Mouse (Mus musculus) gastrocnemius, adult 18-20 months (tissue): ENCODE data around the gene Itprip. TPM values are rescaled to one million over a fixed set of nuclear protein-coding genes. Genes with fewer than 3 reads are reported as not detected.

Experiments used
- DNase-seq: peaks from one replicate; pipeline ENCODE4 v3.0.0; 2021; ENCODE audit warnings: low spot score
- total RNA-seq, 2 experiments: library from RNA; stranded (reverse); gene quantifications; 2 replicates each; pipeline ENCODE4 v1.2.3; 2021

Itprip gene
- total RNA-seq, 2 experiments from 2014 or later: 0.50 to 0.90 TPM

- no peak for DNase-seq
Measured at GRCm38 (mm10) chr19:47885886-47886285, 33.2 kb downstream of the Itprip start.

DNA sequence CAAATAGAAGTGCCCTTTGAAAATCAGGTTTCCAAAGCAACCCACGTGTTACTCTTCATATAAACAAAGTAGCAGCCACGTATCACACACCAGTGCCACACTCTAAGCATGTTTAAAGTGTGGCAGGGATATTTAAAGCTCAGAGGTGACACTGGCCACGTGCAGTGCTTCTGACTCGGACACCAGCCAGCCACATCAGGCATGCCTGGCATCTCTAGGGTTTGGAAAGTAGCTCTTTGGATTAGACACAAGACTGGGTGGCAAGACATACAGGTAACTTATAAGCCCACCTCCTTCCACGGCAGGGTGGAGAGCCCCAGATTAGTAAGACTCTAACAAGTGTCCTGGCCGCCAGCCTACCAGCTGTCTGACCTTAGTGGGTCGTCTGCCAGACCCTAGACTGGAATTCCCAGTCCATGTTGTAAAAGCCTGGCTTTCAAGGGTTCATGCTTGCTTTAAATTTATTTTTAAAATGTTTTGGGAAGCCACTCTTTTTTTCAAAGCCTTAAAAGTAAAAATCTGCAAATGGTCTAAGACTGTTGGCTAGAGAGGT lies 33.8 kb downstream of the Itprip start:
- DNase-seq: no peak

GRCm38 (mm10) chr19:47884296-47885085 lies 34.6 kb downstream of the Itprip start:
- DNase-seq: no peak

GRCm38 (mm10) chr19:47882882-47883254 lies 36.2 kb downstream of the Itprip start:
- no peak for DNase-seq

DNA sequence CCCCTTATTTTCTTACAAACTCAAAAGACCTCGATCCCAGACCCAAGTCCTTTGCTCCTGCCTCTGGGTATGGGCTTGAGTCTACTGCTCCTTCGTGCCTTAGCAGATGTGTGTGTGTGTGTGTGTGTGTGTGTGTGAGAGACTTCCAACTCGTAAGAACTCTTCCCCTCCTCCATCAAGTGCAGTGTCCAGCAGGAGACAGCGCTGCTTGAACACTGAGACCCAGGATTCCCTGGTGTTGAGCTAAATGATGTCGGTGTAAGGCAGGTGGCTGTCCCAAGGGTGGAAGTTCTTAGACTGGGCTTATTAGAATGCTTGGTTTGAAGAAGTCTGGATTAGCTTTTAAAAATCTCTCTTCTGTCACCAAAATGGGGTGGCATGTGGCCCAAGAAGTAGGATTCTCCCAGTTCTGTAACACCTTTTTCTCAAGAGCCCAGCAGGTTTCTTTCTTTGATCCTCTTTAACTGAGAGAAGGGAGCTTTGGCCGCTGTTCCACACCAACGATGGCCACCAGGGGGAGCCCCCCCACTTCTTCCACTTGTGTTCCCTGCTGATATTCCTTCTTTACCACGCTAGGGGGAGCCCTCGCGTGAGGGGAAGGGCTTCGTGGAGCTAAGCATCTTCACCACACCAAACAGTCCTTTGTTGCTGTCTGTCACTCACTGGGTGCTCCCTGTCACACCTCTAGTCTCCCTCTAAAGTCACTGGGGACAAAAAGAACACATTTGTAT lies 36.8 kb downstream of the Itprip start:
- peak; percentile 68 for DNase-seq

DNA sequence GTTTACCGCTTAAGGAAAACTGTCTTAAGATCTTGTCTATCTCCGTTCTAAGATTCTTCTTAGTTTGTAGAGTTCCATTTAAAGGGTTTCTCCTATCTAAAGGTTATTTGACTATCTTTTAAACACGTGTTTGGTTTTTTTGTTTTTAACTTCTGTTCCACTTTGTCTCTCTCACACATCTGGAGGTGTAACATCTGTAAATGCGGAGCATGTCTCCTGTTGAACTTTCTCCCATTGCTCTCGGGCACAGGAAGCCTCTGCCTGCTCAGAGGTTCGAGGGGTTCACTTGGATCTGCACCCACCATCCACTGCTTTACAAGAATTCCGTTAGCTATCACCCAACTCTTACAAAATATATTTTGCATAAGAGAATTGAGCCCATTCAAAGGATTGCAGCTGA lies 37.6 kb downstream of the Itprip start:
- DNase-seq: no peak

GRCm38 (mm10) chr19:47876252-47876651 lies 42.8 kb downstream of the Itprip start:
- DNase-seq: no peak

- no peak for DNase-seq
Measured at GRCm38 (mm10) chr19:47871515-47871914, 47.6 kb downstream of the Itprip start.

DNA sequence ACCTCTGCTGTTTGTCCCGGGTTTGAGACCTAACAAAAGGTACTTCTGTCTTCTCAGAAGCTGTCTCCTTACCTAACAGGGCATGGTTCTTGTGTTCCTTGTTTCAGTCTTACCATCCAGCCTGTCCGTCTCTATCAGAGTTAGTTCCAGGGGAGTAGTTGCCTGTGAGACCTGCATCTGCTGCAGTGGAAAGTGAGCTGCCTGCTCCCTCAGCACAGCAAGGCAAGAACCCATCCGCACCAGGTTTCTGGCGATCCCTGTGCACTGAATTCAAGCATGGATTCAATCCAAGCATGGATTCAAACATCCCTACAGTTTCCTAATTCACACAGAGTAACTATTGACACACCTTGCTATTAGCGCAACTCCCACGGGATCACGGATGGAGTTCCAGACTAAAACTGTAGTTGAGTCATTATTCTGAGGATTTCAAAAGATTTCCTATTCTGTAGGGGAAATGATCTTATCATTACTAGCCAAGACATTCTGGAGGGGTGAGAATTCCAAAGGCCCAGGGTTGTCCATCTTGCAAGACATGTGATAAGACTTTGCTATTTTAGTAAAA lies 48.9 kb downstream of the Itprip start:
- DNase-seq: no peak

DNA sequence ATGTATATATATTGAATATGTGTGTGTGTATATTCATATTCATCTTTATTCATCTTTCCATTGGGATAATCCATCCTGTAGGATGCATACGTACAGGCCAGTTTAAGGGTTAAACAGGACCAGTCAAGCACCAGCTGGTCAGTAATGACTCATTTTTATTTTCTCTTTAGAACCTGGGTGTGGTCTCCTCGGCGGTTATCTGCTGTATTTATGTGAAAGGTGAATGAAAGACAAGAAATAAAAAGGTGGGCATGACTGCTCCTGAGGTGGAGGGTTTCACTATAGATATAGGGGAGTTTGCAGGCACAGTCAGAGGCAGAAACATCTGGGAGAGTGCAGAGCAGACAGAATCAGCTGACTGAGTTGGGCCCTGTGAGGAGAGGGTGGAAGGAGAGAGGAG lies 49.6 kb downstream of the Itprip start:
- no peak for DNase-seq

- DNase-seq: no peak
Measured at GRCm38 (mm10) chr19:47868951-47869350, 50.1 kb downstream of the Itprip start.

DNA sequence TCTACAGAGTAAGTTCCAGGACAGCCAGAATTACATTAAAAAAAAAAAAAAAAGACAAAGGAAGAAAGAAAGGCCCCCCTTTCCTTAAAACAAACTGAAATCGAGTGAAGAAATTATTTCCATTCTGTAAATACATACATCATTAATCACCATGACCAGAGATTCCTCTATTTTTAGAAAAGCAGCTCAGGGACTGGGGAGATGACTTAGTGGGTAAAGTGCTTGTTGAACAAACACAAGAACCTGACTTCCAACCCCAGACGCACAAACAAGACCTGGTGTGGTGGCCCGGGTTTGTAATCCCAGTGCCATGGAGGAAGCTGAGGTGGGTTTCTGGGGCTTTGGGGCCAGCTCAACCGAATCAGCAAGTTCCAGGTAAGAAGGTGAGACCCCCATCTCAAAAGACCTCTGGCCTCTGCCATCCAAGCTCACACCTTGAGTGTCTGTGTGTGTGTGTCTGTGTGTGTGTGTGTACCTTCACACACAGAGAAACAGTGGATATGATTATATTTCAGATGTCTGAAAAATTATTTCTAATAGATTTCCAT lies 51.4 kb downstream of the Itprip start:
- no peak for DNase-seq

DNA sequence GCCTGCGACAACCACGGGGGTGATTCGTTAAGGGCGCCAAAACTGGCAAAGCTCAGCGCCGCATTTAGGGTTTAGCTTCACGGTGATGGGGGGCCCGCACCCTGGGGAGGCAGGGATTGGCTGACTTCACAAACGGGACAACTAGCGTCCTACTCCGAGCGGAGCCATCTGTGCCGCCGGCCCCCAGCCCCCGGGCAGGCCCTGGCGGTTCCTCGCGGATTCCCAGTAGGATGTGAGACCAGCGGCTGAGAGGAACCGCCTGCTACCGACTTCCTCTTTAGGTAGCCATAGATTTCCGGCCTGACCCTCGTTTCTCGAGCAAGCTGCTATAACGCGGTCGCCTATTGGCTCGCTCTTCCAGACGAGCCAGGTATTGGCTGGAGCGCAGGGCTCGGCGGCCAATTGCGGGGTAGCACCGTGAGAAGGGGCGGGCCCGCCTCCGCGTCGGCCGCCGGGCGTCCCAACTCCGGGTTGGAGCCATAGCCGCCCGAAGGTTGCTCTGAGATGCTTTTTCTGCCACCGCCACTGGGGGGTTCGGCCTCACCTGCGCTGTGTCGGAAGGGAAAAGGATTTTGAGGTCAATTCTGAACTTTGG lies 53.6 kb downstream of the Itprip start, which contains the start of gene Gsto2:
TSS of gene Gsto2 (plus strand) at position 182 of the 595 bp plus-strand sequence.
- peak; percentile 94 for DNase-seq

- no peak for DNase-seq
Measured at GRCm38 (mm10) chr19:47864721-47865120, 54.4 kb downstream of the Itprip start.

DNA sequence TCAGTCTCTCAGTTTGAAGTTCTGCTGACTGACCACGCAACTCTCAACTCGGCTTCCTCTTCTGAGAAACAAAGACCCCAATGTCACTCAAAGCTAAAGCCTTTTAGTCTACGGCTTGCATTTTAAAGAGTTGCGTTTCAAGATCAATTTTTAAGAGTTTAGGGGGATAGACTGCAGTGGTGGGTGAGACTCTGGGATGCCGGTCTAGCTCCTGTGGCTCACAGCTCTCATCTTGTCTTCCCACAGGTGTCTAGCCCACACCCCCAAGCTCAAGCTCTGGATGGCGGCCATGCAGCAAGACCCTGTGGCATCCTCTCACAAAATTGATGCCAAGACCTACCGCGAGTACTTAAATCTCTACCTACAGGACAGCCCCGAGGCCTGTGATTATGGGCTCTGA lies 55.0 kb downstream of the Itprip start:
- DNase-seq: no peak

- DNase-seq: no peak
Measured at GRCm38 (mm10) chr19:47862581-47862980, 56.5 kb downstream of the Itprip start.

DNA sequence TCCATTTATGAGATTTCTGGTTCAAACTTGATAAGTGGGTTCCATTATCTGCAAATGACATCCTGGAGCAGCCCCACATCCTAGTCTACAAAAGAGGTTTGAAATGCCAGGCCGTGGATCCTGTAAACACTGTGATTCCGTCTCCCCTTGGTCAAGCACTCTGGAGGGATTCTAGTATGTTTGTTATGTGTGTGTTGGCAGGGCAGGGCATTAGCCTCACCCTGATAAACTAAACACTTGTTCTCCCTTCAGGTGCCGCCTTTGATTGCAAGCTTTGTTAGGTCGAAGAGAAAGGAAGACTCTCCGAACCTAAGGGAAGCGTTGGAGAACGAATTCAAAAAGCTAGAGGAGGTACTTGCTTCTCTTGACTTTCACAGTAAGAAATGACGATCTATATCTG lies 59.9 kb downstream of the Itprip start:
- DNase-seq: no peak

DNA sequence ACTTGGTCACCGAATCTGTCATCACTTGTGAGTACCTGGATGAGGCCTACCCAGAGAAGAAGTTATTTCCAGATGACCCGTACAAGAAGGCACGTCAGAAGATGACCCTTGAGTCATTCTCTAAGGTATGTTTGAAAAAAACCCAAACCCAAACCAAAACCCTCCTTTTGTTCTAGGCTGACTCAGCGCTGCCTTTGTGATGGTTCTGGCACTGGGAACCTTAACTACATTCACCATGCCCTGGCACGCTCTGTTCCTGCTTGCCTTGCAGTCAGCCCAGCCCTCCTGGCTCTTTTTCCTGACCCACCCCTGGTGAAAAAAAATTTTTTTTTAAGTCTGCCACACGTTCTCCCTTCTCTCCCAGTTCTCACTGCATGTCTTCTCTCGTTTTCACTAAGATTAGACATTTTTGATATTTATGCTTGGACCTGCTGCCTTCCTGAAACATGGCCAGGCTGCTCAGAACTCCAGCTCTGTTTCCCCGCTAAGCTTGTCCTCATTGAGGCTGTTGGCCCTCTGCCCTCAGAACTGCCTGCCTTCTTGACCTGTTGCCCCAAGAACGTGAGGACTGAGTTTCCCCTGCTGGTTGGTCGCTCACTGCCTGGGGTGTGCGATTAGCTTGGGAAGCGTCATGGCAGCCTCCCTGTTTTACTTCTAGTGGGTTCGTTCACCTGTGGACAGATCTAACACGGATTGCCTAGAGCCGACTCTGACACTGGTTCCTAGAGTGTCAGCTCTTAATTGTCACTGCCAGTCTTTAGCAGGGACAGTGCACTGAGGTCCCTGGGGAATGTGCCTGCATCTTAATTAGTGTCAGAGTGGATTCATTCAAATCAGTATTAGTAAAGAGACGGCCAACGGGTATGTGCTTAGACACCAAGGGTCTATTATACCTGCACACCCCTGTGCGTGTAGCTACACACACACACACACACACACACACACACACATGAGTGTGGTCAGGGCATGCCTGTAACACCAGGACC lies 60.8 kb downstream of the Itprip start:
- DNase-seq: no peak

DNA sequence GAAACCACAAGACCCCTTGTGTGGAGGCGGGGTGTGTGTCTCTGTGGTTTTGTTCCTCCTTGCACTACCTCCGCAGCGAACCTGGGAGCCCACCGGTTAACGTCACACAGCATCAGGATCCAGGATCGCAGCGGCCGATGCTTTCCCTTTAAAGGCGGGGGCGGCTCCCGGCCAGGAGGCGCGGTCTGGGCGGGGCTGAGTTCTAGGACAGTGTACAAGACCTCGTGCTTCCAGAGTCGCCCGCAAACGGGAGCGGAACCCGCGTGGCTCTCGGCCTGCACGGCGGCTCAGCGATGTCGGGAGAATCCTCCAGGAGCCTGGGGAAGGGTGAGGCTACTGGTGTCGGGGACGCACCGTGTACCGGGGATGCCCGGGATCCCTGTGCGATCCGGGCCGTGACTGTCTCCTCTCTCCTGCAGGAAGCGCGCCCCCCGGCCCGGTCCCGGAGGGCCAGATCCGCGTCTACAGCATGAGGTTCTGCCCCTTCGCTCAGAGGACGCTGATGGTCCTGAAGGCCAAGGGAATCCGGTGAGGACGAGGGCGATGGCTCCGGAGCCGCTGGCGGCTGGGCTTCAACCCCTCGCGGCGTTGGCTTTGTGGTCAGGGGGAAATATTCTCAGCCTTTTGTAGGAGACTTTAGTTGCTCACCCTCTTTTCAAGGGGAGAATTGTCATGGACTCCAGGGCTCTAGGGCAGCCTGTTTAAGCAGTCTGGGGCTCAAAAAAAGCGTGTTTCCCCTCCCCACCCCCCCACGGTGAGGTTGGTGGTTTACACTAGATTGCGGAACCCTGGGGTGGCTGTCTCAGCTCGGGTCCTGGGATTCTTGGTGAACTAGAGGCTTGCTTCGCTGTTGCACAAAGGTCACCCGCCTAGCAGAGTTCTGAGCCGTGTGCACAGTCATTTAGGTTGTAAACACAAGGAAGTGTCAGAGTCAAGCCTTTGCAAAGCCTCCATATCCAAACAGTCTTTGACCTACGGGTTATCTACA lies 64.0 kb downstream of the Itprip start, which contains the start of gene Gsto1:
TSS of gene Gsto1 (plus strand) at position 175 of the 988 bp plus-strand sequence.
- DNase-seq: peak; percentile 89
